Mouse (Mus musculus) neural tube, embryonic 15.5 days (tissue): Measurements from ENCODE around the gene Gm36864. TPM values are rescaled to one million over a fixed set of nuclear protein-coding genes. Genes with fewer than 3 reads are reported as not detected.
"Not testable (repeated sequence)": the region's sequence is repeated elsewhere in the genome, so short reads cannot be mapped to it uniquely, and the experiment has no call there.

Experiments used
- ATAC-seq: fragments of 200-750 bp; cut with Nextera tagmentation; 2 replicates; pipeline ENCODE4 v1.8.0; 2017; ENCODE audit warnings: mild to moderate bottlenecking, moderate TSS enrichment, moderate library complexity; ENCODE audit not compliant: low FRiP score
- H3K27ac ChIP-seq: fragments of 300-500 bp; sonication (generic); replicated peaks from 2 replicates; pipeline ENCODE4 v1.5.1; 2015; ENCODE audit warnings: mild to moderate bottlenecking, inconsistent platforms
- H3K27me3 ChIP-seq: fragments of 300-500 bp; sonication (generic); replicated peaks from 2 replicates; pipeline ENCODE4 v1.6.1; 2015; ENCODE audit warnings: inconsistent platforms
- H3K36me3 ChIP-seq: fragments of 300-500 bp; sonication (generic); 2 replicates; pipeline ENCODE4 v1.6.1; 2015; ENCODE audit warnings: inconsistent platforms
- H3K4me1 ChIP-seq: fragments of 300-500 bp; sonication (generic); 2 replicates; pipeline ENCODE4 v1.6.1; 2015; ENCODE audit warnings: inconsistent platforms
- H3K4me2 ChIP-seq: fragments of 300-500 bp; sonication (generic); 2 replicates; pipeline ENCODE4 v1.6.1; 2015; ENCODE audit warnings: inconsistent platforms, mild to moderate bottlenecking, moderate library complexity
- H3K4me3 ChIP-seq: fragments of 300-500 bp; sonication (generic); replicated peaks from 2 replicates; pipeline ENCODE4 v1.5.1; 2015; ENCODE audit warnings: mild to moderate bottlenecking, inconsistent platforms
- H3K9ac ChIP-seq: fragments of 300-500 bp; sonication (generic); replicated peaks from 2 replicates; pipeline ENCODE4 v1.6.1; 2015; ENCODE audit warnings: mild to moderate bottlenecking, inconsistent platforms
- H3K9me3 ChIP-seq: fragments of 300-500 bp; sonication (generic); replicated peaks from 2 replicates; pipeline ENCODE4 v1.6.1; 2016; ENCODE audit warnings: inconsistent platforms
- WGBS: fragments of 180-500 bp; shearing (Covaris S2); methylation state at CpG from one replicate; pipeline ENCODE4 v1.1.7; 2015; ENCODE audit warnings: mixed read lengths; 5-methylcytosine and 5-hydroxymethylcytosine counted together
- polyA plus RNA-seq: library from polyadenylated mRNA; unstranded; fragments of >200 nt; fragmentation: Nextera tagmentation; extraction: Ambion mirVana; gene quantifications from 2 replicates; pipeline ENCODE4 v1.2.1, GENCODE M21; 2015

Gene Gm36864
- polyA plus RNA-seq = not detected in 2 replicates

- Histone ChIP-seq H3K9ac (no peak within 1 kb of the TSS), H3K36me3 (no peaks in the 10 kb centered on the region), H3K27me3 (0 out of 2 replicates have a peak, but pooled peaks cover 2% of the 10 kb centered on the region), H3K27ac (no peak within 1 kb of the TSS), H3K4me2 (no peak within 1 kb of the TSS), H3K4me3 (no peak within 1 kb of the TSS), H3K4me1 (no peaks in the 10 kb centered on the region), H3K9me3 (no peaks in the 10 kb centered on the region)
- 89% methylated on average over 3 of the region's 3 CpGs for WGBS
- no peak for ATAC-seq
These were observed at the start of gene Gm36864 for GRCm38 (mm10) chr7:44235909-44236308. Gene Gm36864, plus strand, starts transcription at chr7:44236177.

DNA sequence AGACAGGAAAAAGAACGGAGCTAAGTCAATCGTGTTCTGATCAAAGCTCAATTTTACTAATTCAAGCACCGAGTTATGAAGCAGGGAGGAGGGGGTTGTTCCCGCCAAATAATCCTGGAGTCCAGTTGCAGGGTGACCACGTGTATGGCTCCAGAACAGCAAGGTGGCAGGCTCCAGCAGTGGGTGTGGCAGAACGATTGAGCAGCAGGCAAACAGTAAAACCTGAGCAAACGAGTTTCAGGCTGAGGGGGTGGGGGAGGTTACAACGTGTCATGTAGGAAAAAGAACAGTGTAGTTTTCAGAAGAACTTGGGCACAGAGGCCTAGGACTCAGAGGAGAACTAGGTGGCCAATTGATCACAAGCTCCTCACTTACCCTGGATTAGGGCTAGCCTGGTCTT lies 49.5 kb upstream of the Gm36864 start:
- H3K4me2 ChIP-seq, H3K4me1 ChIP-seq, H3K27ac ChIP-seq, H3K9me3 ChIP-seq, H3K36me3 ChIP-seq, H3K27me3 ChIP-seq, H3K4me3 ChIP-seq, ATAC-seq, H3K9ac ChIP-seq: not testable (repeated sequence)
- WGBS = 70% methylated on average over 8 of the region's 8 CpGs

GRCm38 (mm10) chr7:44187936-44188335 lies 48.0 kb upstream of the Gm36864 start, which contains the start of gene Klk1b24:
Gene Klk1b24, plus strand, starts transcription at chr7:44188236.
- not testable (repeated sequence) for H3K4me2 ChIP-seq, H3K9ac ChIP-seq, H3K27me3 ChIP-seq, H3K9me3 ChIP-seq, H3K4me3 ChIP-seq, ATAC-seq, H3K27ac ChIP-seq, H3K4me1 ChIP-seq, H3K36me3 ChIP-seq

- H3K9me3 ChIP-seq, ATAC-seq, H3K36me3 ChIP-seq, H3K4me1 ChIP-seq, H3K9ac ChIP-seq, H3K4me3 ChIP-seq, H3K27me3 ChIP-seq, H3K27ac ChIP-seq, H3K4me2 ChIP-seq: not testable (repeated sequence)
- 83% methylated on average over 1 of the region's 1 CpGs for WGBS
These were observed 42.5 kb upstream of the Gm36864 start for GRCm38 (mm10) chr7:44193466-44193865.

GRCm38 (mm10) chr7:44197891-44198290 lies 38.1 kb upstream of the Gm36864 start, which contains the start of gene Klk1b3:
Gene Klk1b3, plus strand, starts transcription at chr7:44198191.
- Histone ChIP-seq H3K27me3 (no peaks in the 10 kb centered on the region), H3K36me3 (no peaks in the 10 kb centered on the region), H3K4me3 (no peak within 1 kb of the TSS), H3K4me2 (no peak within 1 kb of the TSS), H3K27ac (no peak within 1 kb of the TSS), H3K4me1 (no peaks in the 10 kb centered on the region), H3K9me3 (no peaks in the 10 kb centered on the region), H3K9ac (no peak within 1 kb of the TSS)
- ATAC-seq = no peak
- WGBS = 80% methylated on average over 3 of the region's 3 CpGs

DNA sequence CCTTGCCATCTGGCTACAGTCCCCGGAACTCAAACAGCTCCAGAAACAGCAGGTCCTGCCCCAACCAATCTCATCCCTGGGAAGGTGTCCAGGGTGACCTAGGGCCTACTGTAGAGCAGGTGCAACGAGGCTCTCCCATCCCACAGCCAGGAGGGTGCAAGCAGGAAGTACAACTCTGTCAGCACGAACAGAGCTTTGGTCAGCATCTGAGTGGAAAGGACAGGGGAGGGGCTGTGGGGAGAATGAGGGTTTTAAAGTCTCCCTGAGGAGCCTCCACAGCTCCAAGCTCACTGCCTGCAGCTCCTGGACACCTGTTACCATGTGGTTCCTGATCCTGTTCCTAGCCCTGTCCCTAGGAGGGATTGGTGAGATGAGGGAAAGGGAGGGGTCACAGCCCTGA lies 28.8 kb upstream of the Gm36864 start, which contains the start of gene Klk1b4:
Gene Klk1b4, plus strand, starts transcription at position 301 of the 400 bp plus-strand sequence.
- not testable (repeated sequence) for ATAC-seq, H3K9ac ChIP-seq
- WGBS = 64% methylated on average over 3 of the region's 3 CpGs

DNA sequence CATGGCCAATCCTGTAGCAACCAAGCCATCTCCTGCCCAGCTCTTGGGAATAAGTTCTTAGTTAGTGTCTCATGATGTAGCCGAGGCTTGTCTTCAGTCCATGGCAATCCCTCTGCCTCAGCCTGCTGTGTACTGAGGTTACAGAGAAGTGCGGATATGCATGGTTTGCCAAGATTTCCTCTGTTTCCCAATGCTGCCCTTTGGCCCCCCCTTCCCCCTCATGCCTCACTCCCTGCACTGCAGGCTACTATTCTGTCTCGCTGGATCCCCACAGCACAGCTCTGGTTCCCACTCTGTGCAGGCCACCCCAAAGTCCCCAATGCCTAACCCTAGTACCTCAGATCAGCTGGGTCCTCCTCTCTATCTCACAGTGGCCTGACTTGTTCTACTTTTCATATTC lies 27.7 kb upstream of the Gm36864 start:
- no peak overlapping the region for H3K27ac ChIP-seq
- H3K9ac ChIP-seq = no peak overlapping the region
- no peak overlapping the region for H3K4me2 ChIP-seq
- no peaks in the 10 kb centered on the region for H3K36me3 ChIP-seq
- H3K27me3 ChIP-seq = no peaks in the 10 kb centered on the region
- 86% methylated on average over 3 of the region's 3 CpGs for WGBS
- H3K4me3 ChIP-seq = no peak overlapping the region
- no peak for ATAC-seq
- H3K9me3 ChIP-seq = no peaks in the 10 kb centered on the region
- H3K4me1 ChIP-seq = no peaks in the 10 kb centered on the region

More for the DNA sequence above, 28.8 kb upstream of the Gm36864 start, which contains the start of gene Klk1b4:
- not testable (repeated sequence) for H3K36me3 ChIP-seq, H3K27me3 ChIP-seq, H3K9me3 ChIP-seq, H3K4me3 ChIP-seq, H3K4me1 ChIP-seq, H3K4me2 ChIP-seq, H3K27ac ChIP-seq

DNA sequence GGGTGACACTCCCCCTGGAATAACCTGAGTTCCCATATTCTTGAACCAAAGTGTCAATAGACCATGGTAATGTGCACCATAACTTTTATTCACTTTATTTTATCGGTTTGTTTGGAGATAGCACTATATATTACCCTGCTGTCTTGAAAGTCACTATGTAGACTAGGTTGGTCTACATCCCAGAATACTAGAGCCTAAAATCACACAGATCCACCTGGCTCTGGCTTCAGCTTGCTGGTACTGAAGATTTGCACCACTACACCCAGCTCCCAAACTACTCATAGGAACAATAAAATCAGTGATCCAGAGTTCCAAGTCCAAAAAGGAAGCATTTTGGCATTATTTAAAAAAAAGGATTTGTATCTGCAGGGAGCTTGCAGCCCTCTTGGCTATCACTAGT lies 20.3 kb upstream of the Gm36864 start, which contains the start of gene Klk1b5:
Gene Klk1b5, plus strand, starts transcription at position 301 of the 400 bp plus-strand sequence.
- H3K4me2 ChIP-seq = no peak within 1 kb of the TSS
- H3K27ac ChIP-seq = no peak within 1 kb of the TSS
- H3K9ac ChIP-seq = no peak within 1 kb of the TSS
- ATAC-seq = no peak
- WGBS = 88% methylated on average over 1 of the region's 1 CpGs
- no peaks in the 10 kb centered on the region for H3K36me3 ChIP-seq
- no peaks in the 10 kb centered on the region for H3K9me3 ChIP-seq
- H3K27me3 ChIP-seq = no peaks in the 10 kb centered on the region
- H3K4me1 ChIP-seq = no peaks in the 10 kb centered on the region
- no peak within 1 kb of the TSS for H3K4me3 ChIP-seq

DNA sequence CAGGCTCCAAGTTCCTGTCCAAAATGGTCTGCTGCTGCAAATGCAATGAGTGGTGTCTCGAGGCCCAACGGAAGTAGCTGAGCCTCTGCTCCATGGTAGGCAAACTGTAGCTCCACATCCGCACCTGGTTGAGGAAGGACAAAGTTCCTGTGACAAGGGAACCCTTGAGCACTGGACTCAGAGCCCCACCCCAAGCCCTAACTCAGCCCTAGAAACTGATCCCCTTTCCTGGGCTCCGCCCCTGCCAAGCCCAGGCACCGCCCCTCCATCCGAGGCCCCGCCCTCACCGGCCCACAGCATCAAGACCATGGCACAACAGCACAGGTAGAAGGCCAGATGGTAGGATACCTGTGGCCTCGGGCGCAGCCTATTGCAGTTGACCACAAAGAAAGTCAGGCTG lies 14.4 kb upstream of the Gm36864 start:
- not testable (repeated sequence) for H3K9me3 ChIP-seq, ATAC-seq, H3K4me2 ChIP-seq, H3K36me3 ChIP-seq, H3K27me3 ChIP-seq, H3K27ac ChIP-seq, H3K4me3 ChIP-seq, H3K4me1 ChIP-seq, H3K9ac ChIP-seq
- 84% methylated on average over 8 of the region's 10 CpGs for WGBS

DNA sequence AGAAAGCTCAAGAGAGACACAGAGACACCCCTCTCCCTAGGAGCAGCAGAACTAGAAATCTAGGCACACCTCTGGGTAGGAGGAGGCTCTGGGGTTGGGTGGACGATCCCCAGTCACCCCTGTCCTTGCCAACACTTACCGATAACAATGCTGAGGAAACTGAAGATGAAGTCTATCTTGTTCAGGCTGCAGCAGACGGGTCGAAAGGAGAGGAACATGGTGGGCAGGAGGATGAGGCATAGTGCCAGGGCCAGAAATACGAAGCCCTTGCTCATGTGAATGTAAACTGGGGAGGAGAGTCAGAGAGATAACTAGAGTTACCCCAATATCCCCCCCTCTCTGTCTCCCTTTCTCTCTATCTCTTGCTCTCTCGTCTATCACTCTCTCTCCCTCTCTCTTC lies 13.6 kb upstream of the Gm36864 start:
- H3K9ac ChIP-seq, H3K36me3 ChIP-seq, H3K27ac ChIP-seq, H3K4me2 ChIP-seq, H3K9me3 ChIP-seq, ATAC-seq, H3K27me3 ChIP-seq, H3K4me1 ChIP-seq, H3K4me3 ChIP-seq: not testable (repeated sequence)
- 77% methylated on average over 6 of the region's 6 CpGs for WGBS

DNA sequence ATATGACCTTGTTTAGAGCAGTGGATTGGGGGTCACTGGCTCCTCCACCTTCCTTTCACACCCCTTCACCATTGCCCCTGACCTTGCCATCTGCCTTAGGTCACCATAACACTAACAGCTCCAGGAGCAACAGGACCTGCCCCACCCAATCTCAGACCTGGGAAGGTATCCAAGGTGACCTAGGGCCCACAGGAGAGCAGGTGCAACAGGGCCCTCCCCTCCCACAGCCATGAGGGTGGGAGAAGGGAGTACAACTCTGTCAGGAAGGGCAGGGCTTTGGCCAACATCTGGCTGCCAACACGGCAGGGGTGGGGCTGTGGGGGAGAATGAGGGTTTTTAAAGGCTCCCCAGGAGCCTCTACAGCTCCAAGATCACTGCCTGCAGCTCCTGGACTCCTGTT lies 10.9 kb upstream of the Gm36864 start, which contains the start of gene Klk1:
Gene Klk1, plus strand, starts transcription at position 285 of the 400 bp plus-strand sequence.
- H3K4me1 ChIP-seq = no peaks in the 10 kb centered on the region
- no peaks in the 10 kb centered on the region for H3K36me3 ChIP-seq
- WGBS = 57% methylated on average over 1 of the region's 1 CpGs
- no peak within 1 kb of the TSS for H3K27ac ChIP-seq
- H3K4me3 ChIP-seq = no peak within 1 kb of the TSS
- H3K4me2 ChIP-seq = no peak within 1 kb of the TSS
- H3K9me3 ChIP-seq = no peaks in the 10 kb centered on the region
- ATAC-seq = no peak
- no peaks in the 10 kb centered on the region for H3K27me3 ChIP-seq
- no peak within 1 kb of the TSS for H3K9ac ChIP-seq

DNA sequence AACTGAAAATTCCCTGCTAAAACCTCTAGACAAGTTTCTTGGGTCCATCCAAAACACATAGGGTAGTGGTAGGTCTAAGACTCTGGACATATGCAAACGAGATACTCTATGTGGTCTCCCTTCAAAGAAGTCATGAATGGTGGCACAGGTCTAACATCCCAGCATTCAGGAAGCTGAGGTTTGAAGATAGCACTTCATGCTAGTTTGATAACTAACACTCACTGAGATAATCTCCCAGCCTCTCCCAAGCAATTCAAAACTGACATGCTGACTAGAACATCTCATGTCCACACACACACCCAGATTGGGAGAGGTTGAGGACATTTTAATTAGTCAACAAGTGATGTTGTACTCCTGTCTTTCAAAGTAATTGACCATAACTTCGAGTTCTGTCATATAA lies 3.9 kb downstream of the Gm36864 start:
- Histone ChIP-seq H3K9ac (no peak overlapping the region), H3K4me3 (no peak overlapping the region), H3K9me3 (no peaks in the 10 kb centered on the region), H3K4me2 (no peak overlapping the region), H3K27ac (no peak overlapping the region), H3K27me3 (0 out of 2 replicates have a peak, but pooled peaks cover 2% of the 10 kb centered on the region), H3K4me1 (no peaks in the 10 kb centered on the region), H3K36me3 (no peaks in the 10 kb centered on the region)
- 53% methylated on average over 2 of the region's 2 CpGs for WGBS
- no peak for ATAC-seq
